Mouse (Mus musculus): ENCODE measurements at regions not wholly inside any gene's neighbourhood (a gene's known extent, or its start where the extent isn't known, plus 50 kb on each side); places are given as distances from the start of the nearest gene placed in this dataset.

DNA sequence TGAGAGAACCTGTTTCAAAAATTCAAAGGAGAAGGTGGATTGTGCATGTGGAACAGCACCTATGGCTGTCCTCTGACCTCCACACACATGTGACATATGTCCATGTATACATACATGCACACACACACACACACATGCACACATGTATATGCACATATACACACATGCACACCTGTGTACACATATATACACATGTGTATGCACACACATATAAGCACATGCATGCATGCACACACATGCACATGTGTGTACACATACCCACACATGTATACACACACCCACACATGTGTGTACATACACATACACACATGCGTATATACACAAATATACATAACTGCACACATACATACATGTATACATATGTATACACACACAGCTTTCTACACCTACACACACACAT is 326.1 kb upstream of the Runx1 start:
- Histone ChIP-seq H3K4me2 (no peak overlapping the region), H3K36me3 (ENCODE audit: poor library complexity, severe bottlenecking) (no peaks in the 10 kb centered on the region), H3K27me3 (no peaks in the 10 kb centered on the region), H3K27ac (no peak overlapping the region), H3K9me3 (replicated peaks) (no peaks in the 10 kb centered on the region), H3K4me3 (no peak overlapping the region), H3K9ac (no peak overlapping the region), H3K4me1 (no peaks in the 10 kb centered on the region)
- no peak for ATAC-seq
- 95% methylated on average over 1 of the region's 1 CpGs for WGBS

DNA sequence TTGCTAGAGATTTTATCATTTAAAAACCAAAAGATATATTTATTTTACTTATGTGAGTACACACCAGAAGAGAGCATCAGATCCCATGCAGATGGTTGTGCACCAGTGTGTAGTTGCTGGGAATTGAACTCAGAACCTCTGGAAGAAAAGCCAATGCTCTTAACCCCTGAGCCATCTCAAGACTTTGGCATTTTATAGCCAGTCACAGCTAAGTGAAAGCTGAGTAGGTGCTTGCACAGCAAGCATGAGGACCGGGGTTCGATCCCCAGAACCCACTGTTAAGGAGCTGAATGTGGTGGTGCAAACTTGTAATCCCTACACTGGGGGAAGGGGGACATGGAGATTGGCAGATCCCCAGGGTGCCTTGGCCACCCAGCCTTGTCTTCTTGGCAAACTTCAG is 325.7 kb upstream of the Runx1 start:
- Histone ChIP-seq H3K9me3 (replicated peaks) (no peaks in the 10 kb centered on the region), H3K9ac (no peak overlapping the region), H3K4me1 (no peaks in the 10 kb centered on the region), H3K27ac (no peak overlapping the region), H3K4me2 (no peak overlapping the region), H3K36me3 (ENCODE audit: poor library complexity, severe bottlenecking) (no peaks in the 10 kb centered on the region), H3K4me3 (no peak overlapping the region), H3K27me3 (no peaks in the 10 kb centered on the region)
- WGBS: 94% methylated on average over 2 of the region's 2 CpGs
- ATAC-seq: no peak

DNA sequence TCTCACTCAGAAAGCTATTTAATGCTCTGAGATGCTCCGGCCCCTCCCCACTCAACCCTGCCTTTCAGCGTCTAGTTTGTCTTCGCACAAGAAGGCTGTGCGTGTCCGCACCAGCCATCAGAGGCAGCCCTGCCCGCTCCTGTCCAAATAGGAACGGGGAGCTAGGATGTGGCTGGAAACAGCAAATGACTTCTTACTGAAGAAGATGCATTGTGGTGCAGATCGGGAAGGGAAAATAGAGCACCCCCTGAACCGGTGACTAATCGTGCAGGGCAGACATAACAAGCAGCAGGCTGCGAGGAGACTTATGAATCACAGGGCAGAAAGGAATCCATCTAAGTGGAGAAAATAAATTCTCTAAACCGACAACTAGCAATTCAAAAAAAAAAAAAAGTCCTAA is 324.5 kb upstream of the Runx1 start:
- no peaks in the 10 kb centered on the region for H3K9me3 ChIP-seq (replicated peaks)
- H3K36me3 ChIP-seq (ENCODE audit: poor library complexity, severe bottlenecking): no peaks in the 10 kb centered on the region
- WGBS: 86% methylated on average over 12 of the region's 12 CpGs
- ATAC-seq: no peak
- no peak overlapping the region for H3K4me3 ChIP-seq
- no peak overlapping the region for H3K27ac ChIP-seq
- no peak overlapping the region for H3K9ac ChIP-seq
- H3K27me3 ChIP-seq: no peaks in the 10 kb centered on the region
- no peak overlapping the region for H3K4me2 ChIP-seq
- no peaks in the 10 kb centered on the region for H3K4me1 ChIP-seq

- no peaks in the 10 kb centered on the region for H3K36me3 ChIP-seq (ENCODE audit: poor library complexity, severe bottlenecking)
- H3K4me1 ChIP-seq: peaks cover 7% of the 10 kb centered on the region; the same call in 1 of the 2 replicates
- no peaks in the 10 kb centered on the region for H3K9me3 ChIP-seq (replicated peaks)
- no peak overlapping the region for H3K27ac ChIP-seq
- 80% methylated on average over 5 of the region's 5 CpGs for WGBS
- H3K27me3 ChIP-seq: no peaks in the 10 kb centered on the region
- H3K4me2 ChIP-seq: no peak overlapping the region
- no peak overlapping the region for H3K9ac ChIP-seq
- no peak overlapping the region for H3K4me3 ChIP-seq
- no peak for ATAC-seq
These were observed 321.7 kb upstream of the Runx1 start for GRCm38 (mm10) chr16:93147525-93148222.

GRCm38 (mm10) chr16:93146812-93147211 is 320.9 kb upstream of the Runx1 start:
- Histone ChIP-seq H3K27me3 (no peaks in the 10 kb centered on the region), H3K9me3 (replicated peaks) (no peaks in the 10 kb centered on the region), H3K4me1 (peaks cover 7% of the 10 kb centered on the region; the same call in 1 of the 2 replicates), H3K4me3 (no peak overlapping the region), H3K4me2 (no peak overlapping the region), H3K27ac (no peak overlapping the region), H3K36me3 (ENCODE audit: poor library complexity, severe bottlenecking) (no peaks in the 10 kb centered on the region), H3K9ac (no peak overlapping the region)
- 91% methylated on average over 3 of the region's 3 CpGs for WGBS
- no peak for ATAC-seq

DNA sequence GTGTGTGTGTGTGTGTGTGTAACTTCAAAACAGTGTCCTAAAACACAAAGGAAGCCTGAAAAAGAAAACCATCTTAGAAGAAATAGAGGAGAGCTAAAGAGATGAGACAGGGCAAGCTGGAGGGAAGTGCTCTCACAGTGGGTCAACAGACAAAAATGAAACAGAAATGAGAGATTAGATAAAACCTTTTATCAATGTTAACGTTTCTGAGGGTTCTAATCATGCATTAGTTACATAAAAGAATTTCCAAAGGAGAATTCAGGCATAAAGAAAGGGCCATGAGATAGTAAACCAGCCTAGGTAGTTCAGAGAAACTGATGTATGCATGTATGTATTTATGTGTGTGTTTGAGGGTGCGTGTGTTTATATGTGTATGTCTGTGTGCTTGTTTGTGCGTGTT is 319.7 kb upstream of the Runx1 start:
- 72% methylated on average over 3 of the region's 3 CpGs for WGBS
- Histone ChIP-seq H3K4me3 (no peak overlapping the region), H3K4me2 (no peak overlapping the region), H3K27me3 (no peaks in the 10 kb centered on the region), H3K9me3 (replicated peaks) (no peaks in the 10 kb centered on the region), H3K36me3 (ENCODE audit: poor library complexity, severe bottlenecking) (no peaks in the 10 kb centered on the region), H3K9ac (no peak overlapping the region), H3K27ac (no peak overlapping the region), H3K4me1 (peaks cover 12% of the 10 kb centered on the region; the same call in 1 of the 2 replicates)
- ATAC-seq: no peak

DNA sequence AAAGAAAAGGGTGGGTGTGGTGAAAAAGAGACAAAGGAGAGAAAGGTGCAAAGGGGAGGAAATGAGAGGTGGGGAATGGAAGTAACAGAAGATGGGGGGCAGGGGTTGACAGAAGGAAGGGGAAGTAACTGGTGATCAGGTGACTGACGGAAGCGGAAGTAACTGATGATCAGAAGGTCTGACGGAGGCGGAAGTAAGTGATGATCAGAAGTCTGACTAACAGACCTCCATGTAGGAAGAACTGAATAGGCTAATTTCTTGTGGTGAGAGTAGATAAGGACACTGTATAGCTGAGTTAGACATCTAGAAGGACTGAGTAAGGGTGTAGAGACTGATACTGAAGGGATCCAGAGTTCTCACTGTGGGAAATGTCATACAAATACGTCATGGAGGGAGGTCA is 318.1 kb upstream of the Runx1 start:
- 95% methylated on average over 5 of the region's 5 CpGs for WGBS
- no peak overlapping the region for H3K27ac ChIP-seq
- no peaks in the 10 kb centered on the region for H3K9me3 ChIP-seq (replicated peaks)
- ATAC-seq: no peak
- no peak overlapping the region for H3K9ac ChIP-seq
- no peak overlapping the region for H3K4me3 ChIP-seq
- H3K27me3 ChIP-seq: no peaks in the 10 kb centered on the region
- peaks cover 15% of the 10 kb centered on the region; the same call in 1 of the 2 replicates for H3K4me1 ChIP-seq
- H3K4me2 ChIP-seq: no peak overlapping the region
- no peaks in the 10 kb centered on the region for H3K36me3 ChIP-seq (ENCODE audit: poor library complexity, severe bottlenecking)

DNA sequence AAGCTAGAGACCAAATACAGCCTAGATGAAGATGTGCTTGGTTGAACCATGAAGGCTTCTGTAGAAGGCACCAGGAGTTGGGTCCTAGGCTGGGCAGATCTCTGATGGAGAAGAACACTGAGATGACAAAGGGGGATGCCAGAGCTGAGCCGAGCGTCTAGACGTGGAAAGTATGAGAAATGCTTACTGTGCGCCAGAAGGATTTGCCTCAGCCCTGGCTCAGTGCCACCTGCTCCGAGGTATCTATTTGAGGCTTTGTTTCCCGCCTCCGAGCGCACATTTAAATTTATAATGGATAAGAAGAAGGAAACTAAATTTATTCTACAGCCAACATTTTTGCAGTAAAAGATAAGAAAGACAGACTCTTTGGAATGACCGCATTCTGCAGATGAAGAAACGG is 317.2 kb upstream of the Runx1 start:
- no peaks in the 10 kb centered on the region for H3K36me3 ChIP-seq (ENCODE audit: poor library complexity, severe bottlenecking)
- no peak for ATAC-seq
- no peak overlapping the region for H3K4me3 ChIP-seq
- WGBS: 72% methylated on average over 10 of the region's 10 CpGs
- H3K9ac ChIP-seq: no peak overlapping the region
- H3K4me2 ChIP-seq: no peak overlapping the region
- H3K27ac ChIP-seq: no peak overlapping the region
- no peaks in the 10 kb centered on the region for H3K9me3 ChIP-seq (replicated peaks)
- H3K27me3 ChIP-seq: no peaks in the 10 kb centered on the region
- peaks cover 15% of the 10 kb centered on the region; the same call in 1 of the 2 replicates for H3K4me1 ChIP-seq

DNA sequence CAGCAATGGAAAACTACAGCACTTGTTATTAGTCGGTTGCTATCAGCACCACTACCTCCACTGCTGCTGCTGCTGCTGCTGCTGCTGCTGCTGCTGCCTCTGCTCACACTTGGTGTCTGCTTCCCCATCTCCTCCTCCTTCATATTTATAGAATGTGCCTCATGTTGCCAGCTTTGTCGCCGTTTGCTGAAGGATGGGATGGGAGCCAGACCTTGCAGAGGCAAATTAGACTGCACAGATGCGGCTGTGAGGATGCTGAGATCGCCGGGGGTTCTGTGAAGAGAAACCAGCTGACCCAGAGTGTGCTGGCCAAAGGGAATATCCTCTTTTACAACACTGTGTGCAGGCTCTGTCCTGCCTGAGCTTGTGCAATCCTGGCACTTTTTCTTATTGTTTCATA is 316.0 kb upstream of the Runx1 start:
- WGBS: 65% methylated on average over 6 of the region's 6 CpGs

DNA sequence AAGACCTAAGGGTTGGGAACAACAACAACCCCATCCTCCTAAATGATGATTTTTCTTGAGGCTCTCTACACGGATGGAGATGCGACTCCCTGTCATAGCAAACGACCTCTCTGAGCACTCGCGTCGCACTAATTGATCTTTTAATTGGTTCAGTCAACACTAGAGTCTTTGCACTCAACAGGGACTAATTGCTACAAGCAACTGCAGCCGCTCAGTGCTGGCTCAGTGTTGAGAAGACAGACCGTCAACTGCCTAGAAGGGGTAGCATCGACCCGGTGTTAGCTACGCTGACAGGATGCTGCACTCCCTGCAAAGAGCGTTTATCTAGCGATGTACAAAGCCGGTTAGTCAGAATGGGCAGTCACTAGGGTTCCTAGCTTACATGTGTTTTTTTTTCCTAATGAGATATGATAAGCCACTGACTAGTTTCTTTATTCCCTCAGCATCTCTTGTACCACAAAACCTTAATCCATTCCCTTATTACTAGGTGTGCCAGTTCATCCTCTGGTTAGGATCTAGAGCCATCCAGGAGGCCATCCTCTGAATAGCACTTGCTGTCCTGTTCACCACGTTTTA is 314.7 kb upstream of the Runx1 start:
- no peak overlapping the region for H3K9ac ChIP-seq
- ATAC-seq: peak; percentile 62; the same call in 1 of the 2 replicates

More for the DNA sequence above, 316.0 kb upstream of the Runx1 start:
- H3K4me3 ChIP-seq: no peak overlapping the region
- no peaks in the 10 kb centered on the region for H3K27me3 ChIP-seq
- no peak overlapping the region for H3K9ac ChIP-seq
- no peaks in the 10 kb centered on the region for H3K36me3 ChIP-seq (ENCODE audit: poor library complexity, severe bottlenecking)
- no peak overlapping the region for H3K4me2 ChIP-seq
- H3K9me3 ChIP-seq (replicated peaks): no peaks in the 10 kb centered on the region
- H3K4me1 ChIP-seq: peaks cover 15% of the 10 kb centered on the region; the same call in 1 of the 2 replicates
- no peak for ATAC-seq
- H3K27ac ChIP-seq: peak overlapping the region; percentile 8; the same call in 1 of the 2 replicates

GRCm38 (mm10) chr16:93137249-93137648 is 311.3 kb upstream of the Runx1 start:
- WGBS: 72% methylated on average over 1 of the region's 1 CpGs

More for the DNA sequence above, 314.7 kb upstream of the Runx1 start:
- Histone ChIP-seq H3K9me3 (replicated peaks) (no peaks in the 10 kb centered on the region), H3K4me1 (peaks cover 15% of the 10 kb centered on the region; the same call in 1 of the 2 replicates), H3K4me2 (no peak overlapping the region; the same call in 1 of the 2 replicates), H3K4me3 (no peak overlapping the region), H3K27me3 (no peaks in the 10 kb centered on the region), H3K27ac (no peak overlapping the region), H3K36me3 (ENCODE audit: poor library complexity, severe bottlenecking) (no peaks in the 10 kb centered on the region)
- 31% methylated on average over 15 of the region's 15 CpGs for WGBS

DNA sequence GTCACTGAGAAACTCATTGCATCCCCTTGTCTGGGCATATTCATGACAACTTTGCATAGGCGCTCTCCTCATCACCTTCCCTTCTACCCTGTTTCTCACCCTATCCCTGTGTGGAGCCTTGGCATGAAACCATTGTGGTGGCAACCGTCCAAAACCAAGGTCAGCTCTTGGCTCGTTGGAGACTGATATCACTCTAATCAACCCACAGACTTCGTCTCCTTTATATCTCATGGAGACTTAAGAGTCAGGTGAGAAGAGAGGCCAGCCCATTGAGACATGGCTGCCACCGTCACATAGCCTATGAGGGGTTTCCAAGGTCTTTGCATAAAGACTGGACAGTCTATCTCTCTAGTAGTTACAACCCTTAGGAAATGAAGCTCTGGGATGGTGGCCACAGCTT is 305.5 kb upstream of the Runx1 start:
- WGBS: 86% methylated on average over 5 of the region's 5 CpGs
- no peak overlapping the region for H3K27ac ChIP-seq
- no peaks in the 10 kb centered on the region for H3K27me3 ChIP-seq
- H3K4me3 ChIP-seq: no peak overlapping the region
- H3K4me2 ChIP-seq: no peak overlapping the region
- H3K36me3 ChIP-seq (ENCODE audit: poor library complexity, severe bottlenecking): no peaks in the 10 kb centered on the region
- no peak for ATAC-seq
- H3K4me1 ChIP-seq: no peaks in the 10 kb centered on the region
- H3K9ac ChIP-seq: no peak overlapping the region
- H3K9me3 ChIP-seq (replicated peaks): no peaks in the 10 kb centered on the region

More at GRCm38 (mm10) chr16:93137249-93137648, 311.3 kb upstream of the Runx1 start:
- Histone ChIP-seq H3K9ac (no peak overlapping the region), H3K27me3 (no peaks in the 10 kb centered on the region), H3K9me3 (replicated peaks) (no peaks in the 10 kb centered on the region), H3K4me1 (peaks cover 8% of the 10 kb centered on the region; the same call in 1 of the 2 replicates), H3K27ac (no peak overlapping the region), H3K4me3 (no peak overlapping the region), H3K36me3 (ENCODE audit: poor library complexity, severe bottlenecking) (no peaks in the 10 kb centered on the region), H3K4me2 (no peak overlapping the region)
- ATAC-seq: no peak

All from forebrain, embryonic 13.5 days (tissue).